Mouse (Mus musculus) midbrain, embryonic 11.5 days (tissue): Measurements from ENCODE around the gene Clcc1. TPM values are rescaled to one million over a fixed set of nuclear protein-coding genes. Genes with fewer than 3 reads are reported as not detected.

Experiments used
- ATAC-seq: fragments of 200-750 bp; cut with Nextera tagmentation; 2 replicates; pipeline ENCODE4 v1.8.0; 2017; ENCODE audit warnings: moderate TSS enrichment, moderate library complexity; ENCODE audit not compliant: low FRiP score
- DNase-seq: peaks from one replicate; pipeline ENCODE4 v3.0.0; 2015; ENCODE audit warnings: low spot score; ENCODE audit errors: missing footprints
- H3K27ac ChIP-seq: fragments of 300-500 bp; sonication (generic); 2 replicates; pipeline ENCODE4 v1.5.1; 2014; ENCODE audit warnings: low read depth, low read length
- H3K27me3 ChIP-seq: fragments of 300-500 bp; sonication (generic); 2 replicates; pipeline ENCODE4 v1.6.1; 2014; ENCODE audit warnings: mild to moderate bottlenecking, low read length, moderate library complexity, mixed read lengths; ENCODE audit not compliant: control insufficient read depth, insufficient read depth
- H3K36me3 ChIP-seq: fragments of 300-500 bp; sonication (generic); 2 replicates; pipeline ENCODE4 v1.6.1; 2014; ENCODE audit warnings: mild to moderate bottlenecking, low read length, moderate library complexity, mixed read lengths; ENCODE audit not compliant: control insufficient read depth, insufficient read depth
- H3K4me1 ChIP-seq: fragments of 300-500 bp; sonication (generic); 2 replicates; pipeline ENCODE4 v1.6.1; 2014; ENCODE audit warnings: low read length; ENCODE audit not compliant: control insufficient read depth, insufficient read depth
- H3K4me2 ChIP-seq: fragments of 300-500 bp; sonication (generic); 2 replicates; pipeline ENCODE4 v1.6.1; 2014; ENCODE audit warnings: mild to moderate bottlenecking, moderate library complexity
- H3K4me3 ChIP-seq: fragments of 300-500 bp; sonication (generic); 2 replicates; pipeline ENCODE4 v1.5.1; 2014; ENCODE audit warnings: low read depth, low read length
- H3K9ac ChIP-seq: fragments of 300-500 bp; sonication (generic); 2 replicates; pipeline ENCODE4 v1.6.1; 2014; ENCODE audit warnings: low read length
- H3K9me3 ChIP-seq: fragments of 300-500 bp; sonication (generic); 2 replicates; pipeline ENCODE4 v1.6.1; 2016; ENCODE audit warnings: low read length; ENCODE audit not compliant: control insufficient read depth
- WGBS: fragments of 180-500 bp; shearing (Covaris S2); extraction: QIAGEN DNeasy Blood & Tissue Kit; methylation state at CpG from one replicate; pipeline ENCODE4 v1.1.7; 2014; 5-methylcytosine and 5-hydroxymethylcytosine counted together
- polyA plus RNA-seq: library from polyadenylated mRNA; unstranded; fragments of >200 nt; fragmentation: Nextera tagmentation; extraction: Ambion mirVana; gene quantifications from 2 replicates; pipeline ENCODE4 v1.2.1, GENCODE M21; 2014

The Clcc1 gene
- polyA plus RNA-seq, 1 experiment from 2014 or later: 76.2 TPM

- Histone ChIP-seq H3K9me3 (no peaks in the 10 kb centered on the region), H3K27me3 (no peaks in the 10 kb centered on the region), H3K4me2 (no peak overlapping the region), H3K36me3 (peaks cover 9% of the 10 kb centered on the region), H3K27ac (no peak overlapping the region), H3K9ac (no peak overlapping the region), H3K4me1 (no peaks in the 10 kb centered on the region), H3K4me3 (no peak overlapping the region)
- ATAC-seq (no peak), DNase-seq (no peak)
- 86% methylated on average over 4 of the region's 4 CpGs for WGBS
Observed at GRCm38 (mm10) chr3:108689979-108690378, 36.3 kb downstream of the Clcc1 start.

DNA sequence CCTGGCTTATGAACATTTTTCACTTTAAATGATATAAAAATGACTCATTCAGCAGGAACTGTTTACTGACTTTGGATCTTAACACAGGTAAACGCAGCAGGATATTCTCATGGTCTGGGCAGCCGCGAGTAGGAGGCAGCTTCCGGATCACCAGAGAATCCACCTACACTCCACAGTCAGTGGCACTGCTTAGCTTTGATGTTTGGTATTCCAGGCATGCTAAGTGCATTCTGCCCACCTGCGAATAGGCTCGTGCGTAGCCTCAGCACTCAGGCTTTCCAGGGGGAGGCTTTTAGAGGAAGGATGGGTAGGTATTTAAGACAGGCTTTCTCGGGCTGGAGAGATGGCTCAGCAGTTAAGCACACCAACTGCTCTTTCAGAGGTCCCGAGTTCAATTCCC is 40.6 kb downstream of the Clcc1 start:
- no peak overlapping the region for H3K4me3 ChIP-seq
- H3K27ac ChIP-seq: no peak overlapping the region
- DNase-seq (peak; percentile 75), ATAC-seq (no peak)
- no peak overlapping the region for H3K4me2 ChIP-seq
- WGBS: 93% methylated on average over 9 of the region's 9 CpGs
- no peaks in the 10 kb centered on the region for H3K9me3 ChIP-seq
- no peaks in the 10 kb centered on the region for H3K27me3 ChIP-seq
- H3K4me1 ChIP-seq: no peaks in the 10 kb centered on the region
- peaks cover 17% of the 10 kb centered on the region; the same call in 1 of the 2 replicates for H3K36me3 ChIP-seq
- no peak overlapping the region for H3K9ac ChIP-seq

GRCm38 (mm10) chr3:108698662-108699061 is 44.9 kb downstream of the Clcc1 start:
- peaks cover 21% of the 10 kb centered on the region; the same call in 1 of the 2 replicates for H3K36me3 ChIP-seq
- no peaks in the 10 kb centered on the region for H3K4me1 ChIP-seq
- no peak overlapping the region for H3K4me2 ChIP-seq
- 94% methylated on average over 8 of the region's 8 CpGs for WGBS
- no peaks in the 10 kb centered on the region for H3K9me3 ChIP-seq
- no peak overlapping the region for H3K27ac ChIP-seq
- DNase-seq (peak; percentile 80), ATAC-seq (no peak)
- no peak overlapping the region for H3K4me3 ChIP-seq
- no peaks in the 10 kb centered on the region for H3K27me3 ChIP-seq
- H3K9ac ChIP-seq: no peak overlapping the region

- H3K9me3 ChIP-seq: no peaks in the 10 kb centered on the region
- WGBS: 94% methylated on average over 4 of the region's 4 CpGs
- H3K27ac ChIP-seq: no peak overlapping the region
- ATAC-seq (no peak), DNase-seq (peak; percentile 62)
- no peak overlapping the region for H3K4me2 ChIP-seq
- H3K4me1 ChIP-seq: no peaks in the 10 kb centered on the region
- no peak overlapping the region for H3K4me3 ChIP-seq
- peaks cover 21% of the 10 kb centered on the region; the same call in 1 of the 2 replicates for H3K36me3 ChIP-seq
- H3K27me3 ChIP-seq: no peaks in the 10 kb centered on the region
- no peak overlapping the region for H3K9ac ChIP-seq
Observed at GRCm38 (mm10) chr3:108699786-108700185, 46.1 kb downstream of the Clcc1 start.

GRCm38 (mm10) chr3:108701256-108701655 is 47.5 kb downstream of the Clcc1 start:
- Histone ChIP-seq H3K27ac (no peak overlapping the region), H3K9me3 (no peaks in the 10 kb centered on the region), H3K4me3 (no peak overlapping the region), H3K27me3 (no peaks in the 10 kb centered on the region), H3K4me2 (no peak overlapping the region), H3K4me1 (no peaks in the 10 kb centered on the region), H3K36me3 (peaks cover 17% of the 10 kb centered on the region; the same call in 1 of the 2 replicates), H3K9ac (no peak overlapping the region)
- ATAC-seq (no peak), DNase-seq (peak; percentile 79)
- 85% methylated on average over 1 of the region's 1 CpGs for WGBS

DNA sequence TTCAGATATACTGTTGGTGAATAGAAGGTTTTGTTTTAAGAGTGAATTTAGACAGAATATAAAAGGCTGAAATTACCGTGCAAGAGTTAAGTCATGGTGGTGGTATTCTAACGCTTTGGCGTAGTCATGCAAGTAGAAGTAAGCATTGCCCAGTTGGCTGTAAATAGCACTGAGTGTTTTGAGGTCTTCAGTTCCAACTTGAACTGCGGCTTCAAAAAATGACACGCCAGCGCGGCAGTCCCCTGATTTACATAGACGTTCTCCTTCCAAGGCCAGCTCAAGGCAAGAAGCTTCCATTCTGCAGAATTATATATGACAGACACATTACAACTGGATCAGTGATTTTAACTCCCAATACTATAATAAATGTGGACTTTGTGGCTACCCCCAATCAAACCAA is 49.1 kb downstream of the Clcc1 start:
- no peak overlapping the region for H3K4me2 ChIP-seq
- H3K36me3 ChIP-seq: peaks cover 5% of the 10 kb centered on the region; the same call in 1 of the 2 replicates
- ATAC-seq: no peak
- H3K4me3 ChIP-seq: no peak overlapping the region
- H3K9ac ChIP-seq: no peak overlapping the region
- WGBS: 94% methylated on average over 8 of the region's 8 CpGs
- no peaks in the 10 kb centered on the region for H3K9me3 ChIP-seq
- H3K4me1 ChIP-seq: no peaks in the 10 kb centered on the region
- no peaks in the 10 kb centered on the region for H3K27me3 ChIP-seq
- no peak overlapping the region for H3K27ac ChIP-seq
- peak; percentile 12 for DNase-seq

- WGBS: 86% methylated on average over 5 of the region's 5 CpGs
- H3K4me1 ChIP-seq: peaks cover 6% of the 10 kb centered on the region
Observed at GRCm38 (mm10) chr3:108711296-108711695, 57.6 kb downstream of the Clcc1 start.

DNA sequence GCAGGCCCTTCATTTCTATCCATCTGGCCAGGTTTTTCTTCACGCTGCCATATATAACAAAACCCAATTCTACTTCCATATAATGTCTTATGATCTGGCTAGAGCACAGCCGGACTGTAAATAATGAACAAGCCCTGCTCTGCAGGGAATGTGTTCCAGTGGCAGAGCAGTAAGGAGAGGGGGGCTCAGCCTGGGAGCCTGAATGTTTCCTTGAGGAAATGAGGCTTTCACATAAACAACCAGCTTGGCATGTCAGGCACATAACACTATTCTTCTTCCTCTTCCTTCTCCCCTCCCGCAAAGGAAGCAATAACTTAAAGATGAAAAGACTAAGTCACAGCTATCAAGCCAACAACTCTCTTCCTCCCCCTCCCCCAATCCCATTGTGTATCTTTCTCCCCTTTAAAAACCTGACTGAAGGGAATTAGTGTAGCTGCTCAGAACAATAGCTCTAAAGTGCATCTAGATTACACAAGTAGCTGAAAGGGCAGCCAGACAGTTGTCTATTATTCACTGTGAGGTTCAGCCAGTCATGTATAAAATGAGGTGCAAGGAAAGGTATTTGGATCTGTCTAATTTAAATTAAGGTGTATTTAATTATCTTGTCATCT is 59.5 kb downstream of the Clcc1 start:
- Histone ChIP-seq H3K4me3 (no peak overlapping the region), H3K36me3 (no peaks in the 10 kb centered on the region), H3K4me1 (peaks cover 6% of the 10 kb centered on the region), H3K4me2 (no peak overlapping the region), H3K9me3 (no peaks in the 10 kb centered on the region), H3K27ac (no peak overlapping the region), H3K9ac (no peak overlapping the region), H3K27me3 (no peaks in the 10 kb centered on the region)
- no peak for ATAC-seq
- peak; percentile 86 for DNase-seq
- WGBS: 54% methylated on average over 3 of the region's 3 CpGs

More at GRCm38 (mm10) chr3:108711296-108711695, 57.6 kb downstream of the Clcc1 start:
- Histone ChIP-seq H3K27me3 (no peaks in the 10 kb centered on the region), H3K9ac (no peak overlapping the region), H3K27ac (no peak overlapping the region), H3K4me2 (no peak overlapping the region), H3K4me3 (no peak overlapping the region), H3K9me3 (no peaks in the 10 kb centered on the region), H3K36me3 (no peaks in the 10 kb centered on the region; the same call in 1 of the 2 replicates)
- ATAC-seq: no peak
- peak; percentile 72 for DNase-seq

DNA sequence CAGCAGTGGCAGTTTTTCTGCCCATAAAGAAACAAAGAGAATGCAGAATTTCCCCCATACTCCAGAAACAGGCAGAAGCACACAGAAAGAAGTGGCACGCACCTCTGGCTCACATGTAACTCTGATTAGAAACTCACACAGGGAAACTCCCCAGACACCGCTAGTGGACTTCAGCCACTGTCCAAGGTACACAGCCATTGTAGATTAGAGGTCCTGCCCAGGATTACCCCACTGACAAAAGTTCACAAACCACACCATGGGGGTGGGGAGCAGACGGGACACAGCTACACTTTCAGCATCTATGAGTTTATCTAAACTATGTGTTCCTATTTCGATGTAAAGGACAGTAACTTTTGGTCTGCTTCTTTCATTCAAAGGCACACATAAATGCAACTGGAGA is 61.1 kb downstream of the Clcc1 start:
- Histone ChIP-seq H3K4me1 (peaks cover 7% of the 10 kb centered on the region), H3K9ac (no peak overlapping the region), H3K27ac (no peak overlapping the region), H3K36me3 (no peaks in the 10 kb centered on the region), H3K4me2 (no peak overlapping the region), H3K9me3 (no peaks in the 10 kb centered on the region), H3K27me3 (no peaks in the 10 kb centered on the region), H3K4me3 (no peak overlapping the region)
- ATAC-seq (no peak), DNase-seq (no peak)
- WGBS: 92% methylated on average over 4 of the region's 4 CpGs
